Mouse (Mus musculus): Measurements from ENCODE around the gene Olfr826.
A peak's percentile ranks its signal among the peaks of the same experiment; 100 is the strongest.
"Not testable (repeated sequence)": the region's sequence is repeated elsewhere in the genome, so short reads cannot be mapped to it uniquely, and the experiment has no call there.

The Olfr826 gene

DNA sequence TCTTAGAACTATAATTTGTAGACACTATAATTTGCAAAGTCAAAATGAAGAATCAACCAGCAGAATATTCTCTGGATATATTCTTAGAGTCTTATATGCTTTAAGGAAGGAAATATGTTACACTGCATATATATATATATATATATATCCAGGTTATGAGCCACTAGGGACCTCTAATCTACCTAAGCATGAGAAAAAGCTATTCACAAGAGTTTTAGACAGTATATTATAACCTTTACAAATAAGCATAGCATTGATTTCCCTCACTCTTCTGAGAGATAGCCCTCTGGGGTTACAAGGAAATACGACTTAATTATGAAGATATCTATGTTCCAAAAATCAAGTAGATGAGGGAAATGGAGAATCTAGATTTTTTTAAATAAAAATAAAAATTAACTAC lies at the start of gene Olfr826:
Olfr826 (minus strand) TSS at position 101 of the 400 bp plus-strand sequence.
- no peak for DNase-seq (ENCODE audit: low read depth, low spot score)

- no peak for DNase-seq (ENCODE audit: low read depth, low spot score)
These were observed 48.1 kb upstream of the Olfr826 start for GRCm38 (mm10) chr10:130232117-130232516.

DNA sequence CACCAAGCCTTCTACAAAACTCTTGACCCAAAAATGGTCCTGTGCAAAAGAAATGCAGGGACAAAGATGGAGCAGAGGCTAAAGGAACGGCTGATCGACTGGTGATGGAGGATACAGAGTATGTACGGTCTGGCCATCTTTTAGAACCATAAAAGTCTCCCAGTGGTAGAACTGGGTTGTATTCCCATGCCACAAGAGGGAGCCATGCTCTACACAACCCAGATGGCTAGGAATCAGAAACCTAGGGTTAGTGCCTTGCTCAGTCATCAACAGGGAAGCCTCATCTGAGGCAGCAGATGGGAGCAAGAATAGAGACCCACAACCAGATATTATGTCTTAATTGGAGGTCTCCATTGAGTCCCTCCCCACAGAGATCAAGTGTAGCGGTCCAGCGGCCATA lies 45.6 kb upstream of the Olfr826 start:
- no peak for DNase-seq (ENCODE audit: low read depth, low spot score)

GRCm38 (mm10) chr10:130228246-130228645 lies 44.3 kb upstream of the Olfr826 start:
- peak; percentile 7 for DNase-seq (ENCODE audit: low read depth, low spot score)

GRCm38 (mm10) chr10:130225034-130225433 lies 41.0 kb upstream of the Olfr826 start:
- DNase-seq (ENCODE audit: low read depth, low spot score) = no peak

DNA sequence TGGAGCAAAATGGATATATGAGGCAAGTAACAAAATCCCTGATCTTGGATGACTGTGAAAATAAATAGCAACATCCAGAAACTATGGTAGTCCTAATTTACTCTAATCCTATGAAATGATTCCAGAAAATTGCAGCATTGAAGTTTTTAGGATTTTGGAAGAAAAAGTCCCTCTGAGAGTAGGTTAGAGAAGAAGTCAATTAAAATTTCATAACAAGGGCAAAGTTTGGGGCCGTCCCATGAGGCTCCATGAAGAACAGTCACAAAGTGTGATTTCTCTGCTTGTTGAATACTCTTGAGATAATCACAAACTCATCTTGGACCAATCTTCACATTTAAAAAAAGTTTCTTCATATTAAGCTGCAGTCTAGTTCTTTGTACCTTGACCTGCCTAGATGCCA lies 30.3 kb upstream of the Olfr826 start, which contains the start of gene Olfr827:
Olfr827 (minus strand) TSS at position 101 of the 400 bp plus-strand sequence.
- no peak for DNase-seq (ENCODE audit: low read depth, low spot score)

DNA sequence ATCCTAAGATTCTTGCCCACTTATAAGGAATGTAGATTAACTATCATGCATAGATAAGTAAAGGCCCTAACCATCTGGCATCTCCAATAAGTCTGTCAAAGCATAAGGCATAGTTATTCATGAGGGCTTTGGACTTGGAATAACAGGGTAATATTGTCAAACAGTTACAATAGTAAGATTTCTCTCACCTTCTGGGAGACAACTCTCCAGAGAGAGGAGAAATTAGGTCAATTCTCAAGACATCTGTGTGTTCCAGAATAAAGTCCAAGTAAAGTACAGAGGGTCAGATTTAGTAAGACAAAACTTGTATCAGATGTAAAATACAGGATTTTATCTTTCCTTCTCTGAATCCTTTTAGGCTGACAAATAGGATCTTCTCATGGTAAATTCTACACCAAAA lies 17.3 kb downstream of the Olfr826 start, which contains the start of gene Olfr825:
Olfr825 (minus strand) TSS at position 101 of the 400 bp plus-strand sequence.
- no peak for DNase-seq (ENCODE audit: low read depth, low spot score)

GRCm38 (mm10) chr10:130165196-130165595 lies 18.8 kb downstream of the Olfr826 start:
- no peak for DNase-seq (ENCODE audit: low read depth, low spot score)

DNA sequence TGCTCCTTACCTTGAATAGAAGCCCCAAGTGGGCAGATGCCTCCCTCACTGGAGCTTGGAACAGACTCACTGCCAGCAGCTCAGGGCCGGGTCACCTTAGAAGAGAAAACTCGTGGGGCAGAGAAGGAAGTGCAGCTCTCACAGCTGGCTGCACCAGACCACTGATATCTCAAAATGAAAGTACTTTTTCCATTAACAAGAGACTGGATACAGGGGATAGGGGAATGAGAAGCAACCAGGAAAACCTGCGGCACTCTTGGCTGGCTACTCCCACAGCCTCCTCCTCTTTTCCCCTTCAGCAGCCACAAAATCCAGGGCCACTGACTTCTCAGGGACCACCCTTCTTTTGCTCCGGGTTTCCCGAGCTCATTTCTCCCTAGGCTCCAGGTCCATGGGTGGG lies 39.9 kb downstream of the Olfr826 start:
- no peak for DNase-seq (ENCODE audit: low read depth, low spot score)

GRCm38 (mm10) chr10:130142481-130142880 lies 41.5 kb downstream of the Olfr826 start:
- DNase-seq (ENCODE audit: low read depth, low spot score) = not testable (repeated sequence)

GRCm38 (mm10) chr10:130134811-130135210 lies 49.2 kb downstream of the Olfr826 start:
- DNase-seq (ENCODE audit: low read depth, low spot score) = no peak

- not testable (repeated sequence) for DNase-seq (ENCODE audit: low read depth, low spot score)
These were observed 54.1 kb downstream of the Olfr826 start, which contains the start of gene Olfr824 for GRCm38 (mm10) chr10:130129900-130130299. Gene Olfr824, minus strand, starts transcription at chr10:130130000.

Data from skeletal muscle tissue, adult 2 months (tissue).